Mouse (Mus musculus) limb, embryonic 14.5 days (tissue): ENCODE measurements around the gene Ccl25. TPM values are rescaled to one million over a fixed set of nuclear protein-coding genes. Genes with fewer than 3 reads are reported as not detected.

ENCODE experiments used
- ATAC-seq: fragments of 200-750 bp; cut with Nextera tagmentation; 2 replicates; pipeline ENCODE4 v1.8.0; 2017; ENCODE audit warnings: low read depth, moderate number of reproducible peaks, moderate TSS enrichment; ENCODE audit not compliant: low FRiP score
- DNase-seq: peaks from one replicate; pipeline ENCODE4 v3.0.0-alpha.2; 2015; ENCODE audit warnings: low spot score
- H3K27ac ChIP-seq: fragments of 300-500 bp; sonication (generic); replicated peaks from 2 replicates; pipeline ENCODE4 v1.5.1; 2014; ENCODE audit warnings: low read depth, mild to moderate bottlenecking, low read length, moderate library complexity, mixed read lengths
- H3K27me3 ChIP-seq: fragments of 300-500 bp; sonication (generic); 2 replicates; pipeline ENCODE4 v1.6.1; 2014; ENCODE audit warnings: low read length, mixed read lengths; ENCODE audit not compliant: control insufficient read depth, insufficient read depth
- H3K36me3 ChIP-seq: fragments of 300-500 bp; sonication (generic); 2 replicates; pipeline ENCODE4 v1.6.1; 2014; ENCODE audit warnings: mild to moderate bottlenecking, low read length, moderate library complexity, mixed read lengths; ENCODE audit not compliant: control insufficient read depth, insufficient read depth
- H3K4me1 ChIP-seq: fragments of 300-500 bp; sonication (generic); 2 replicates; pipeline ENCODE4 v1.6.1; 2014; ENCODE audit warnings: antibody characterized with exemption, low read length, mixed read lengths; ENCODE audit not compliant: control insufficient read depth, insufficient read depth
- H3K4me2 ChIP-seq: fragments of 300-500 bp; sonication (generic); replicated peaks from 2 replicates; pipeline ENCODE4 v1.6.1; 2014; ENCODE audit warnings: low read depth, mild to moderate bottlenecking, low read length, moderate library complexity; ENCODE audit not compliant: severe bottlenecking
- H3K4me3 ChIP-seq: fragments of 300-500 bp; sonication (generic); replicated peaks from 2 replicates; pipeline ENCODE4 v1.5.1; 2014; ENCODE audit warnings: low read length
- H3K9ac ChIP-seq: fragments of 300-500 bp; sonication (generic); 2 replicates; pipeline ENCODE4 v1.6.1; 2014; ENCODE audit warnings: mild to moderate bottlenecking, low read depth, low read length, moderate library complexity; ENCODE audit not compliant: severe bottlenecking
- H3K9me3 ChIP-seq: fragments of 300-500 bp; sonication (generic); 2 replicates; pipeline ENCODE4 v1.6.1; 2016; ENCODE audit warnings: low read length; ENCODE audit not compliant: control insufficient read depth
- POLR2A ChIP-seq: fragments of 200-500 bp; IDR thresholded peaks from 2 replicates; pipeline ENCODE4 v1.8.0; 2012; ENCODE audit warnings: inconsistent platforms, mild to moderate bottlenecking, moderate library complexity, borderline replicate concordance; ENCODE audit not compliant: insufficient read depth, insufficient read length; ENCODE audit errors: extremely low read depth
- WGBS: fragments of 180-500 bp; shearing (Covaris S2); extraction: QIAGEN DNeasy Blood & Tissue Kit; methylation state at CpG from one replicate; pipeline ENCODE4 v1.1.7; 2014; 5-methylcytosine and 5-hydroxymethylcytosine counted together
- polyA plus RNA-seq, 2 experiments: library from polyadenylated mRNA; depleted of rRNA in 1 of 2; stranded (reverse) in 1 of 2; unstranded in 1 of 2; fragments of >200 nt; fragmentation: Nextera tagmentation in 1 of 2; extraction: Ambion mirVana in 1 of 2; gene quantifications; 2 replicates each; pipeline versions ENCODE4 v1.2.1 to v1.2.3; 2012 to 2014

Ccl25 gene
- polyA plus RNA-seq, 2 experiments, result 11.4 to 14.8 TPM

DNA sequence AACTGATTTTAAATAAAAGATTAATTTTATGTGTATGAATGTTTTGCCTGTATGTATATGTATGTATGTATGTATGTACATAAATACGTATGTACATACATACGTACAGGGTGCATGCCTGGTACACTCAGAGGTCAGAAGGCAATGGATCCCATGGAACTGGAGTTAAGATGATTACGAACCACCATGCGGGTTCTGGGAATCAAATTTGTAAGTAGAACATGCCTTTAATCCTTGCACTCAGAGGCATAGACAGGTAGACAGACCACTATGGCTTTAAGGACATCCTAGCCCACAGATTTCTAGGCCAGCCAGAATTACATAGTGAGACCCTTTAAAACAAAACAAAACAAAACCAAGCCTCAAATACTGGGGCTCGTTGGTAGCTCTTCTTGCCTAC, 6.9 kb upstream of the Ccl25 start:
- no peak overlapping the region for H3K9ac ChIP-seq
- H3K9me3 ChIP-seq, result no peaks in the 10 kb centered on the region
- DNase-seq (no peak), ATAC-seq (no peak)
- no peak overlapping the region for H3K4me2 ChIP-seq
- no peak overlapping the region for H3K27ac ChIP-seq
- H3K4me1 ChIP-seq, result peaks cover 6% of the 10 kb centered on the region; the same call in 1 of the 2 replicates
- 93% methylated on average over 5 of the region's 5 CpGs for whole genome bisulfite sequencing
- no peak for TF ChIP-seq POLR2A
- H3K27me3 ChIP-seq, result no peaks in the 10 kb centered on the region
- H3K36me3 ChIP-seq, result peaks cover 29% of the 10 kb centered on the region
- no peak overlapping the region for H3K4me3 ChIP-seq

DNA sequence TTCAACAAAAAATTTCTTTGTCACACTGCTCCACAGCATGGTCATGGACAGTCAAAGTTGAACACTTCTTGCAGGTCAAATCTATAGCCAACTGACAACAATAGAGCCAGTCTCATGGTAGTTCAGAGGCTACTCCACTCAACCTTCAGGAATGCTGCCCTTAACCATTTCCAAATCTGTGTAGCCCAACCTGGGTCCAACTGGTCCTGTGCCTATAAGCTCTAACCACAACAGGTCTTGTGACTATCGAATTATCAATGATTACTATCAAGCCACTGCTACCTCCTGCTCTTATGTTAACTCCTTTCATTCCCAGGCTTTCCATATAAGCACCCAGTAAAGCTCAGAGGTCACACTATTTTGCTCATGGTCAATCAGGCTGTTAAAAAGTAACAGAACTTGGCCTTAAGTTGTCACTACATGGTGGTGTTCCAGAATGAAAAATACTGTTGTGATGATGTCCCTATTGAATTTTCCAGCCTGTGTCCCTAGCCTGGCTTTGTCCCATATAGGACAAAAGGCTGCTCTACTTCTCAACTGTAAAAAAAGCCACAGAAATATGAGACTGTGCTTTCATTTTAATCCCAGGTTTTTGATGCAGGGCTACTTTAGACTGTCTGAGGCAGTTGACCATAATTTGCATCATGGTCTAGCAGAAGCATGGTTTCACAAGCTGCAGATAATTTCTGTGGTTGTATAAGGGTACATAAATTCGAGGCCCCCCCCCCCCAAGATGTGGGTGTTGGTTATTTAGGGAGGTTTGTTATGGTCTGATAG, 6.0 kb upstream of the Ccl25 start:
- ATAC-seq, result no peak
- no peak for TF ChIP-seq POLR2A
- Histone ChIP-seq H3K9me3 (no peaks in the 10 kb centered on the region), H3K4me3 (no peak overlapping the region), H3K4me2 (no peak overlapping the region), H3K4me1 (peaks cover 15% of the 10 kb centered on the region), H3K36me3 (peaks cover 29% of the 10 kb centered on the region), H3K27ac (no peak overlapping the region), H3K27me3 (no peaks in the 10 kb centered on the region), H3K9ac (no peak overlapping the region)
- DNase-seq, result no peak
- WGBS, result 81% methylated on average over 2 of the region's 2 CpGs

DNA sequence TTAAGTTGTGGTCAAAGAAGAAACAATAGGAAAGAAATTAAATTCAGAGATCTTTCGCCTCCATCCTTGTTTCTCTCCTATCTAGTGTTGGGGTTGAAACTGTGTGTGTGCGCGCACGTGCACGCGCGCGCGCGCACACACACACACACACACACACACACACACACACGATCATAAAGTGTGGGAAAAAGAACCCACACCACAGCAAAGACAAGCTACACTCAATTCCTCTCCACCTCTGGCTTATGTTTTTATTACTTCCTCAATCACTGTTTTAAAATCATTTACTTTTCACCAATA, 5.5 kb upstream of the Ccl25 start:
- ATAC-seq, result no peak
- H3K9ac ChIP-seq, result no peak overlapping the region
- no peaks in the 10 kb centered on the region for H3K27me3 ChIP-seq
- no peaks in the 10 kb centered on the region for H3K9me3 ChIP-seq
- no peak overlapping the region for H3K4me2 ChIP-seq
- H3K4me1 ChIP-seq, result peaks cover 15% of the 10 kb centered on the region
- 99% methylated on average over 11 of the region's 11 CpGs for WGBS
- no peak for TF ChIP-seq POLR2A
- peaks cover 29% of the 10 kb centered on the region for H3K36me3 ChIP-seq
- H3K27ac ChIP-seq, result no peak overlapping the region
- H3K4me3 ChIP-seq, result no peak overlapping the region
- no peak for DNase-seq

DNA sequence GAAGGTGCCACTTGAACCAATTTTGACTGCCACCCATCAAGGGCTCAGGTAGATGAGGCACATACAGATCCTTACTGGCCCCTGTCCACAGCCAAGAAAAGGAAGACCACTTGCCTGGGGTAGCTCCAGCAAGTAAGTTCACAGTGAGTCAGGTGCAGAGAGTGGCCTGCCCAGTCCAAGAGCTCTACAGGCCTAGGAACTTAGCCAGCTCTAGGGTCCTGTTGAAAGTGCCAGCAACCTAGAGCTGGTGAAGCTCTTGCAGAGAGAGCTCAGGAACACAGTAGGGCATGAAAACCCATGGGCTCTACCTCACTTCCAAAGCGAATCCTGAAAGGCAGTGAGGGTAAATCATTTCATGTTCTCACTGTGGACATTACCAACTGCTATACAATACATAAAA, 4.6 kb upstream of the Ccl25 start:
- Histone ChIP-seq H3K9ac (no peak overlapping the region), H3K27me3 (no peaks in the 10 kb centered on the region), H3K9me3 (no peaks in the 10 kb centered on the region), H3K4me3 (no peak overlapping the region), H3K4me1 (peaks cover 15% of the 10 kb centered on the region), H3K27ac (no peak overlapping the region), H3K4me2 (no peak overlapping the region), H3K36me3 (peaks cover 29% of the 10 kb centered on the region)
- TF ChIP-seq POLR2A, result no peak
- WGBS, result 94% methylated on average over 1 of the region's 1 CpGs
- no peak for ATAC-seq
- no peak for DNase-seq

DNA sequence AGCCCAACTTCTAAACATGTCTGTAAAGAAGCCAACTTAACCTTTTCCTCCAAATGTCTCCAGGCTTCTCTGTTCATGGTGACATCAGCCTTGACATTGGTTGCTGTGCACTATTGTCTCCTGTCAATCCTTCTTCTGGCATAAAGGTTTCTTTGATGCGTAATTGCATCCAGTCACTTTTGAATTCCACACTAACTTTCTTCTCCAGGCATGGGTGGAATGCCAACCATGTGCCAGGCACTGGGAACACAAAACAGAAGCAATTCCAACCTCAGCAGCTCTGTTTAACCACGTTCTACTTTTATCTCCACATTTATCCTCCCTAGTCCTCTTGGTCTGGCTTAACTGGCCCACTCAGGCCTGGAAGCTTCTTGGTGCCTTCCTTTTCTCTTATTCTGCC, 4.0 kb upstream of the Ccl25 start:
- Histone ChIP-seq H3K4me2 (no peak overlapping the region), H3K9ac (no peak overlapping the region)
- TF ChIP-seq POLR2A, result no peak

More for the DNA sequence above, 4.0 kb upstream of the Ccl25 start:
- WGBS, result 71% methylated on average over 2 of the region's 2 CpGs
- H3K4me1 ChIP-seq, result peaks cover 20% of the 10 kb centered on the region
- peaks cover 29% of the 10 kb centered on the region for H3K36me3 ChIP-seq
- H3K27ac ChIP-seq, result no peak overlapping the region
- no peaks in the 10 kb centered on the region for H3K9me3 ChIP-seq
- no peaks in the 10 kb centered on the region for H3K27me3 ChIP-seq
- no peak for ATAC-seq
- H3K4me3 ChIP-seq, result no peak overlapping the region
- no peak for DNase-seq
